Mouse (Mus musculus) C3H10T1/2 (cell line): ENCODE results near the gene Cytl1. TPM values are rescaled to one million over a fixed set of nuclear protein-coding genes. Genes with fewer than 3 reads are reported as not detected.

Experiments
- polyA plus RNA-seq, 2 experiments: library from polyadenylated mRNA; unstranded; fragments of >200 nt; fragmentation: generic; extraction: Trizol; gene quantifications; one replicate each; pipeline ENCODE4 v1.2.1; 2012; ENCODE audit warnings: missing spikeins in 2 of 2

Gene Cytl1
- under 1 TPM in 1 of 2 experiments, not detected in 1; 0.30 TPM for polyA plus RNA-seq

DNA sequence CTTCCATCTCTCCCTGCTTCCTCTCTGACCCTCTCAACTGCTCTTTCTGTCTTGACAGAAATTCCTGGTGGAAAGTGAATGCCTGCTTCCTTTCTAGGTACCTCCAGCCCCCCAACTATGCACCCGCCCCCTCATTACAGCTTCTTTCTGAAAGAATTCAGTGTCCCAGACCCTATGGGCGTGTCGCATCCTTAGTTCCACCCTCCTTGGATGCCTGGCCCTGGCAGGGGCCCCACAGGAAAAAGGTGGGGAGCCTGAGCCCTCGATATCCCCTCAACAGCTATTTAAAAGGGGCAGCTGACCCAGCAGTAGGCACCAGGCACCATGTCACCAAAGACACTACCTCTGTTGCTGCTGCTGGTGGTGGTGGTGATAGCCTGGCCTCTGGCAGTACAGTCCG is at the start of gene Cytl1:
Gene Cytl1 (plus strand): TSS at position 296 of the 400 bp plus-strand sequence.

DNA sequence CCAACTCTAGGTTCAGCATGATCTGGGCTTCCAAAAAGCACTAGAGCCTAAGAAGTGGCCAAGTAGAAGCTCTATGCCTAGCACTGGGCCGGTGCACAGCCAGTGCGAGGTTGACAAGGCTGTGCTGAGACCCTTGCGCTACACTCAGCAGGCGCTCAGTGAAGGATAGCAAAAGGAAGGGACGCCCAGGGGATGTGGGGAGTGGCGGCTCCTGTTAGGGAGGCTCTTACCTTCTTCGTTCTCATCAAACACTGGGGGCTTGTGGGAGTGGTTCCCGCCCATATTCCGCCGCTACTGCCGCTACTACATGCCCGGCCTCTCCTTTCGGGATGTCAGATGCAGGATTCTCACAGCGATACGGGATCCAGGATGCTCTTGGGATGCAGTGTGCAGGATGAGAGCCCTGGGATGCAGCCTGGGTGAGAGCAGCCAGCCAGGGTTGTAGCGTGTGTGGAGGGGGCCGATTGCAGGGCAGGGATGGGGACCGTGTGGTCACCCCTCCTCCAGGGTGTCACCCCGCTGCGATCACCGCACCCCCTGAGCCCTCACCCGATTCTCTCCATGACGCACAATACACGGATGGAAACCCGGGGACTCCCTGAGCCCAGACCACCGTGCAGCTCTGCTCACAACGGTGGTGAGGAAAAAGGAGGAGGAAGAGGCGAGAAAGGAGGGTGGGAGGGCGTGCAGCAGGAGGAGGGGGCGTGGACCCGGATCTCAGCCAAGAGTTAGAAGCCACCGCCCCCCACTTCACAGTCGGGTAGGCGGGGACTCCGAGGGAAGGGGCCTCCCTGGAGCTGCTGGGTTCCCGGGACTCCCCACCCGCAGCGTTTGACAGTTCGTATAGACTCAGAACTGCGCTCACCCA is 18.6 kb upstream of the Cytl1 start, which contains the start of gene Stk32b:
Gene Stk32b (minus strand): TSS at position 667 of the 868 bp plus-strand sequence.

Other genes with a start within 250 kb of the Cytl1 start
- under 1 TPM; 0.01 to 0.02 TPM for gene Stk32b, start 18.3 kb upstream of the Cytl1 start, polyA plus RNA-seq
- gene Msx1, start 89.1 kb downstream of the Cytl1 start, polyA plus RNA-seq, result 10 to 100 TPM in 1 of 2 experiments, 1 to 10 TPM in 1; 4.7 to 11.1 TPM